Mouse (Mus musculus): ENCODE data around the gene Tnfrsf21. TPM values are rescaled to one million over a fixed set of nuclear protein-coding genes. Genes with fewer than 3 reads are reported as not detected.
A peak's percentile ranks its signal among the peaks of the same experiment; 100 is the strongest.

The Tnfrsf21 gene
- polyA plus RNA-seq, 1 experiment from 2014 or later = 15.6 TPM

- no peak overlapping the region for H3K4me3 ChIP-seq (ENCODE audit: low read depth, low read length)
- H3K9ac ChIP-seq (ENCODE audit: low read length) = no peak overlapping the region
- DNase-seq (ENCODE audit: low spot score) (peak; percentile 38), ATAC-seq (ENCODE audit: insufficient number of reproducible peaks, low FRiP score, low TSS enrichment, low read depth) (no peak)
- 26% methylated on average over 4 of the region's 4 CpGs for WGBS
- H3K36me3 ChIP-seq (ENCODE audit: control insufficient read depth, insufficient read depth, low read length) = no peaks in the 10 kb centered on the region
- no peaks in the 10 kb centered on the region for H3K9me3 ChIP-seq (ENCODE audit: control insufficient read depth, low read length)
- no peaks in the 10 kb centered on the region for H3K27me3 ChIP-seq (ENCODE audit: control insufficient read depth, insufficient read depth, low read length)
- no peak overlapping the region for H3K27ac ChIP-seq (replicated peaks; ENCODE audit: low read depth, low read length)
- no peak overlapping the region for H3K4me2 ChIP-seq (ENCODE audit: low read depth, severe bottlenecking)
- no peaks in the 10 kb centered on the region for H3K4me1 ChIP-seq (ENCODE audit: control insufficient read depth, insufficient read depth, low read length)
Observed at GRCm38 (mm10) chr17:42987692-42988091, 28.7 kb upstream of the Tnfrsf21 start.

- no peak overlapping the region for H3K27ac ChIP-seq (replicated peaks; ENCODE audit: low read depth, low read length)
- no peak for ATAC-seq (ENCODE audit: insufficient number of reproducible peaks, low FRiP score, low TSS enrichment, low read depth)
- H3K4me3 ChIP-seq (ENCODE audit: low read depth, low read length) = no peak overlapping the region
- H3K9ac ChIP-seq (ENCODE audit: low read length) = no peak overlapping the region
- WGBS = 86% methylated on average over 4 of the region's 4 CpGs
- no peaks in the 10 kb centered on the region for H3K36me3 ChIP-seq (ENCODE audit: control insufficient read depth, insufficient read depth, low read length)
- H3K27me3 ChIP-seq (ENCODE audit: control insufficient read depth, insufficient read depth, low read length) = no peaks in the 10 kb centered on the region
- no peak overlapping the region for H3K4me2 ChIP-seq (ENCODE audit: low read depth, severe bottlenecking)
- no peaks in the 10 kb centered on the region for H3K9me3 ChIP-seq (ENCODE audit: control insufficient read depth, low read length)
- H3K4me1 ChIP-seq (ENCODE audit: control insufficient read depth, insufficient read depth, low read length) = no peaks in the 10 kb centered on the region
- DNase-seq (ENCODE audit: low spot score) = no peak
Observed at GRCm38 (mm10) chr17:42989981-42990380, 26.4 kb upstream of the Tnfrsf21 start.

- Histone ChIP-seq H3K4me2 (ENCODE audit: low read depth, severe bottlenecking) (no peak overlapping the region), H3K4me3 (ENCODE audit: low read depth, low read length) (no peak overlapping the region), H3K27ac (replicated peaks; ENCODE audit: low read depth, low read length) (no peak overlapping the region), H3K4me1 (ENCODE audit: control insufficient read depth, insufficient read depth, low read length) (no peaks in the 10 kb centered on the region), H3K36me3 (ENCODE audit: control insufficient read depth, insufficient read depth, low read length) (no peaks in the 10 kb centered on the region), H3K9ac (ENCODE audit: low read length) (no peak overlapping the region), H3K9me3 (ENCODE audit: control insufficient read depth, low read length) (no peaks in the 10 kb centered on the region), H3K27me3 (ENCODE audit: control insufficient read depth, insufficient read depth, low read length) (no peaks in the 10 kb centered on the region)
- ATAC-seq (ENCODE audit: insufficient number of reproducible peaks, low FRiP score, low TSS enrichment, low read depth) (no peak), DNase-seq (ENCODE audit: low spot score) (no peak)
- WGBS = 65% methylated on average over 11 of the region's 11 CpGs
Observed at GRCm38 (mm10) chr17:42991112-42991511, 25.2 kb upstream of the Tnfrsf21 start.

GRCm38 (mm10) chr17:42999446-42999977 lies 16.8 kb upstream of the Tnfrsf21 start:
- Histone ChIP-seq H3K27me3 (ENCODE audit: control insufficient read depth, insufficient read depth, low read length) (no peaks in the 10 kb centered on the region), H3K36me3 (ENCODE audit: control insufficient read depth, insufficient read depth, low read length) (no peaks in the 10 kb centered on the region), H3K4me3 (ENCODE audit: low read depth, low read length) (no peak overlapping the region), H3K9ac (ENCODE audit: low read length) (no peak overlapping the region), H3K9me3 (ENCODE audit: control insufficient read depth, low read length) (no peaks in the 10 kb centered on the region), H3K27ac (replicated peaks; ENCODE audit: low read depth, low read length) (no peak overlapping the region), H3K4me1 (ENCODE audit: control insufficient read depth, insufficient read depth, low read length) (no peaks in the 10 kb centered on the region), H3K4me2 (ENCODE audit: low read depth, severe bottlenecking) (no peak overlapping the region)
- 81% methylated on average over 7 of the region's 7 CpGs for WGBS
- DNase-seq (ENCODE audit: low spot score) = no peak
- no peak for ATAC-seq (ENCODE audit: insufficient number of reproducible peaks, low FRiP score, low TSS enrichment, low read depth)

- no peak for DNase-seq (ENCODE audit: low spot score)
- H3K9me3 ChIP-seq (ENCODE audit: control insufficient read depth, low read length) = no peaks in the 10 kb centered on the region
- 90% methylated on average over 7 of the region's 7 CpGs for WGBS
Observed at GRCm38 (mm10) chr17:43000598-43000997, 15.8 kb upstream of the Tnfrsf21 start.

GRCm38 (mm10) chr17:43012718-43013117 lies 3.6 kb upstream of the Tnfrsf21 start:
- H3K9ac ChIP-seq (ENCODE audit: low read length) = no peak overlapping the region
- H3K4me1 ChIP-seq (ENCODE audit: control insufficient read depth, insufficient read depth, low read length) = no peaks in the 10 kb centered on the region
- no peak overlapping the region for H3K4me3 ChIP-seq (ENCODE audit: low read depth, low read length)
- no peak for ATAC-seq (ENCODE audit: insufficient number of reproducible peaks, low FRiP score, low TSS enrichment, low read depth)
- 19% methylated on average over 6 of the region's 6 CpGs for WGBS
- no peak overlapping the region for H3K27ac ChIP-seq (replicated peaks; ENCODE audit: low read depth, low read length)
- DNase-seq (ENCODE audit: low spot score) = peak; percentile 74
- H3K36me3 ChIP-seq (ENCODE audit: control insufficient read depth, insufficient read depth, low read length) = no peaks in the 10 kb centered on the region
- H3K9me3 ChIP-seq (ENCODE audit: control insufficient read depth, low read length) = no peaks in the 10 kb centered on the region
- H3K27me3 ChIP-seq (ENCODE audit: control insufficient read depth, insufficient read depth, low read length) = no peaks in the 10 kb centered on the region
- H3K4me2 ChIP-seq (ENCODE audit: low read depth, severe bottlenecking) = no peak overlapping the region

More at GRCm38 (mm10) chr17:43000598-43000997, 15.8 kb upstream of the Tnfrsf21 start:
- Histone ChIP-seq H3K4me3 (ENCODE audit: low read depth, low read length) (no peak overlapping the region), H3K9ac (ENCODE audit: low read length) (no peak overlapping the region), H3K4me1 (ENCODE audit: control insufficient read depth, insufficient read depth, low read length) (no peaks in the 10 kb centered on the region), H3K36me3 (ENCODE audit: control insufficient read depth, insufficient read depth, low read length) (no peaks in the 10 kb centered on the region), H3K27ac (replicated peaks; ENCODE audit: low read depth, low read length) (no peak overlapping the region), H3K27me3 (ENCODE audit: control insufficient read depth, insufficient read depth, low read length) (no peaks in the 10 kb centered on the region), H3K4me2 (ENCODE audit: low read depth, severe bottlenecking) (no peak overlapping the region)
- ATAC-seq (ENCODE audit: insufficient number of reproducible peaks, low FRiP score, low TSS enrichment, low read depth) = no peak

GRCm38 (mm10) chr17:43017341-43018052 lies 1.1 kb downstream of the Tnfrsf21 start:
- Histone ChIP-seq H3K27me3 (ENCODE audit: control insufficient read depth, insufficient read depth, low read length) (no peaks in the 10 kb centered on the region), H3K4me1 (ENCODE audit: control insufficient read depth, insufficient read depth, low read length) (0 out of 2 replicates have a peak, but pooled peaks cover 2% of the 10 kb centered on the region), H3K4me2 (ENCODE audit: low read depth, severe bottlenecking) (peak overlapping the region; percentile 95), H3K9ac (ENCODE audit: low read length) (peak overlapping the region; percentile 90), H3K9me3 (ENCODE audit: control insufficient read depth, low read length) (no peaks in the 10 kb centered on the region), H3K4me3 (ENCODE audit: low read depth, low read length) (peak overlapping the region; percentile 78), H3K36me3 (ENCODE audit: control insufficient read depth, insufficient read depth, low read length) (no peaks in the 10 kb centered on the region), H3K27ac (replicated peaks; ENCODE audit: low read depth, low read length) (no peak overlapping the region)
- ATAC-seq (ENCODE audit: insufficient number of reproducible peaks, low FRiP score, low TSS enrichment, low read depth) (peak; percentile 11), DNase-seq (ENCODE audit: low spot score) (peak; percentile 65)
- under 1% methylated on average over 39 of the region's 40 CpGs for WGBS

- Histone ChIP-seq H3K36me3 (ENCODE audit: control insufficient read depth, insufficient read depth, low read length) (no peaks in the 10 kb centered on the region), H3K9me3 (ENCODE audit: control insufficient read depth, low read length) (no peaks in the 10 kb centered on the region), H3K9ac (ENCODE audit: low read length) (no peak overlapping the region; the same call in 1 of the 2 replicates), H3K27ac (replicated peaks; ENCODE audit: low read depth, low read length) (no peak overlapping the region), H3K27me3 (ENCODE audit: control insufficient read depth, insufficient read depth, low read length) (no peaks in the 10 kb centered on the region), H3K4me1 (ENCODE audit: control insufficient read depth, insufficient read depth, low read length) (0 out of 2 replicates have a peak, but pooled peaks cover 2% of the 10 kb centered on the region), H3K4me3 (ENCODE audit: low read depth, low read length) (peak overlapping the region; percentile 78; the same call in 1 of the 2 replicates), H3K4me2 (ENCODE audit: low read depth, severe bottlenecking) (peak overlapping the region; percentile 95)
- DNase-seq (ENCODE audit: low spot score) = no peak
- ATAC-seq (ENCODE audit: insufficient number of reproducible peaks, low FRiP score, low TSS enrichment, low read depth) = no peak
Observed at GRCm38 (mm10) chr17:43018071-43018470, 1.7 kb downstream of the Tnfrsf21 start.
